Mouse (Mus musculus) MEL (cell line): ENCODE results near the gene Rsu1. TPM values are rescaled to one million over a fixed set of nuclear protein-coding genes. Genes with fewer than 3 reads are reported as not detected.

Experiments used
- DNase-seq: peaks from one replicate; pipeline ENCODE4 v3.0.0; 2011; ENCODE audit warnings: low read depth, low spot score
- H3K27ac ChIP-seq: 2 replicates; pipeline ENCODE4 v1.5.1; 2012; ENCODE audit warnings: low read depth, mild to moderate bottlenecking, control low read depth, low read length, moderate library complexity; ENCODE audit not compliant: control insufficient read depth
- H3K27me3 ChIP-seq, 2 experiments: fragments of 150-350 bp in 1 of 2; sonication (generic) in 1 of 2; 2 replicates each; pipeline ENCODE4 v1.6.1; 2012; ENCODE audit warnings: low read length in 2 of 2, mild to moderate bottlenecking in 2 of 2, improper control_type of control experiment in 1 of 2, moderate library complexity in 1 of 2; ENCODE audit not compliant: insufficient read depth in 2 of 2, control insufficient read depth in 1 of 2
- H3K36me3 ChIP-seq, 2 experiments: 2 replicates each; pipeline ENCODE4 v1.6.1; 2012 to 2014; ENCODE audit warnings: low read length in 2 of 2, improper control_type of control experiment in 1 of 2, inconsistent platforms in 1 of 2, mild to moderate bottlenecking in 1 of 2; ENCODE audit not compliant: insufficient read depth in 2 of 2, control insufficient read depth in 1 of 2
- H3K4me1 ChIP-seq, 2 experiments: fragments of 150-350 bp in 1 of 2; sonication (generic) in 1 of 2; 2 replicates each; pipeline ENCODE4 v1.6.1; 2012; ENCODE audit warnings: low read length in 2 of 2, improper control_type of control experiment in 1 of 2, mild to moderate bottlenecking in 1 of 2; ENCODE audit not compliant: insufficient read depth in 2 of 2, control insufficient read depth in 1 of 2
- H3K4me3 ChIP-seq, 2 experiments: fragments of 150-350 bp in 1 of 2; sonication (generic) in 1 of 2; 2 replicates each; pipeline ENCODE4 v1.5.1; 2012; ENCODE audit warnings: low read depth in 2 of 2, low read length in 2 of 2, mild to moderate bottlenecking in 2 of 2, moderate library complexity in 2 of 2, control low read depth in 1 of 2, improper control_type of control experiment in 1 of 2; ENCODE audit not compliant: control insufficient read depth in 1 of 2, insufficient read depth in 1 of 2
- H3K79me2 ChIP-seq: 2 replicates; pipeline ENCODE4 v1.6.1; 2012; ENCODE audit warnings: mild to moderate bottlenecking, low read length, moderate library complexity; ENCODE audit not compliant: control insufficient read depth, poor library complexity, insufficient read depth
- H3K9ac ChIP-seq: 2 replicates; pipeline ENCODE4 v1.6.1; 2012; ENCODE audit warnings: low read depth, mild to moderate bottlenecking, control low read depth, low read length, moderate library complexity; ENCODE audit not compliant: control insufficient read depth, poor library complexity, severe bottlenecking
- H3K9me3 ChIP-seq: fragments of 150-350 bp; sonication (generic); replicated peaks from 2 replicates; pipeline ENCODE4 v1.6.1; 2012; ENCODE audit warnings: mild to moderate bottlenecking, low read length, improper control_type of control experiment, moderate library complexity; ENCODE audit not compliant: insufficient read depth
- BHLHE40 ChIP-seq: IDR thresholded peaks from 2 replicates; pipeline ENCODE4 v1.6.1; 2012; ENCODE audit warnings: low read depth, mild to moderate bottlenecking, inconsistent platforms, low read length, improper control_type of control experiment, borderline replicate concordance
- CHD2 ChIP-seq: IDR thresholded peaks from 2 replicates; pipeline ENCODE4 v1.6.1; 2011; ENCODE audit warnings: low read length, improper control_type of control experiment
- ELF1 ChIP-seq: IDR thresholded peaks from 2 replicates; pipeline ENCODE4 v1.6.1; 2014; ENCODE audit warnings: low read depth, mild to moderate bottlenecking, inconsistent platforms, low read length, improper control_type of control experiment, moderate library complexity
- GABPA ChIP-seq: IDR thresholded peaks from 2 replicates; pipeline ENCODE4 v1.6.1; 2012; ENCODE audit warnings: low read depth, mild to moderate bottlenecking, inconsistent platforms, low read length, improper control_type of control experiment, moderate library complexity
- GATA1 ChIP-seq: IDR thresholded peaks from 2 replicates; pipeline ENCODE4 v1.6.1; 2011; ENCODE audit warnings: low read depth, low read length, improper control_type of control experiment
- HCFC1 ChIP-seq: IDR thresholded peaks from 2 replicates; pipeline ENCODE4 v1.6.1; 2012; ENCODE audit warnings: low read depth, mild to moderate bottlenecking, inconsistent platforms, low read length, improper control_type of control experiment, moderate library complexity
- JUND ChIP-seq: IDR thresholded peaks from 2 replicates; pipeline ENCODE4 v1.6.1; 2011; ENCODE audit warnings: low read depth, mild to moderate bottlenecking, improper control_type of control experiment, low read length
- MAFK ChIP-seq: IDR thresholded peaks from 2 replicates; pipeline ENCODE4 v1.6.1; 2011; ENCODE audit warnings: low read depth, mild to moderate bottlenecking, low read length, improper control_type of control experiment, borderline replicate concordance
- MEF2A ChIP-seq: IDR thresholded peaks from 2 replicates; pipeline ENCODE4 v1.6.1; 2014; ENCODE audit warnings: low read depth, mild to moderate bottlenecking, inconsistent platforms, low read length, improper control_type of control experiment; ENCODE audit not compliant: poor library complexity, insufficient replicate concordance, severe bottlenecking; ENCODE audit errors: extremely low read depth
- MXI1 ChIP-seq: IDR thresholded peaks from 2 replicates; pipeline ENCODE4 v1.6.1; 2011; ENCODE audit warnings: mild to moderate bottlenecking, low read depth, low read length, improper control_type of control experiment
- NELFE ChIP-seq: IDR thresholded peaks from 2 replicates; pipeline ENCODE4 v1.6.1; 2011; ENCODE audit warnings: low read depth, low read length, improper control_type of control experiment
- POLR2A ChIP-seq, 2 experiments: IDR thresholded peaks; 2 replicates each; pipeline ENCODE4 v1.6.1; 2011 to 2012; ENCODE audit warnings: low read length in 2 of 2, mild to moderate bottlenecking in 2 of 2, control low read depth in 1 of 2, improper control_type of control experiment in 1 of 2, low read depth in 1 of 2, moderate library complexity in 1 of 2; ENCODE audit not compliant: control insufficient read depth in 1 of 2, insufficient read depth in 1 of 2, poor library complexity in 1 of 2
- POLR2AphosphoS2 ChIP-seq: IDR thresholded peaks from 2 replicates; pipeline ENCODE4 v1.6.1; 2011; ENCODE audit warnings: low read length, improper control_type of control experiment
- RAD21 ChIP-seq: IDR thresholded peaks from 2 replicates; pipeline ENCODE4 v1.6.1; 2011; ENCODE audit warnings: mild to moderate bottlenecking, low read depth, low read length, improper control_type of control experiment
- RCOR1 ChIP-seq: IDR thresholded peaks from 2 replicates; pipeline ENCODE4 v1.6.1; 2012; ENCODE audit warnings: low read depth, mild to moderate bottlenecking, inconsistent platforms, low read length, improper control_type of control experiment
- SIN3A ChIP-seq: IDR thresholded peaks from 2 replicates; pipeline ENCODE4 v1.6.1; 2012; ENCODE audit warnings: low read length, improper control_type of control experiment, inconsistent platforms
- SMC3 ChIP-seq: IDR thresholded peaks from 2 replicates; pipeline ENCODE4 v1.6.1; 2011; ENCODE audit warnings: low read depth, low read length, improper control_type of control experiment
- TAL1 ChIP-seq: IDR thresholded peaks from 2 replicates; pipeline ENCODE4 v1.6.1; 2012; ENCODE audit warnings: mild to moderate bottlenecking, inconsistent platforms, low read length, moderate library complexity, mixed read lengths
- UBTF ChIP-seq: IDR thresholded peaks from 2 replicates; pipeline ENCODE4 v1.6.1; 2012; ENCODE audit warnings: low read depth, mild to moderate bottlenecking, inconsistent platforms, low read length, improper control_type of control experiment, moderate library complexity, borderline replicate concordance; ENCODE audit not compliant: insufficient read depth
- USF1 ChIP-seq: IDR thresholded peaks from 2 replicates; pipeline ENCODE4 v1.6.1; 2014; ENCODE audit warnings: low read depth, mild to moderate bottlenecking, inconsistent platforms, low read length, improper control_type of control experiment, moderate library complexity
- ZC3H11A ChIP-seq: IDR thresholded peaks from 2 replicates; pipeline ENCODE4 v1.6.1; 2012; ENCODE audit warnings: low read depth, mild to moderate bottlenecking, inconsistent platforms, low read length, improper control_type of control experiment
- ZKSCAN1 ChIP-seq: IDR thresholded peaks from 2 replicates; pipeline ENCODE4 v1.6.1; 2012; ENCODE audit warnings: low read depth, mild to moderate bottlenecking, inconsistent platforms, low read length, improper control_type of control experiment, moderate library complexity
- ZNF384 ChIP-seq: IDR thresholded peaks from 2 replicates; pipeline ENCODE4 v1.6.1; 2012; ENCODE audit warnings: low read depth, mild to moderate bottlenecking, inconsistent platforms, low read length, improper control_type of control experiment
- polyA plus RNA-seq, 2 experiments: library from polyadenylated mRNA; stranded (reverse) in 1 of 2; unstranded in 1 of 2; fragments of >175 nt in 1 of 2; fragments of >200 nt in 1 of 2; gene quantifications; 2 replicates each; pipeline versions ENCODE4 v1.2.1 to v1.2.4; 2012; ENCODE audit warnings: low replicate concordance in 2 of 2, low read depth in 1 of 2; ENCODE audit not compliant: insufficient read length in 2 of 2, insufficient read depth in 1 of 2, missing spikeins in 1 of 2
- total RNA-seq: library from RNA; depleted of rRNA; stranded (reverse); fragments of 300-350 nt; gene quantifications from 2 replicates; pipeline ENCODE4 v1.2.3, GENCODE M21; 2012

The Rsu1 gene
- total and polyA plus RNA-seq, 3 experiments: 58.1 to 81.9 TPM; not detected in 1

- TF ChIP-seq MEF2A (no peak), NELFE (no peak), POLR2AphosphoS2 (no peak), JUND (no peak), RCOR1 (no peak), UBTF (no peak), SMC3 (no peak), BHLHE40 (no peak)
- TF ChIP-seq, all 39 proteins: peak for 4
These were observed 46.7 kb downstream of the Rsu1 start (continued) for GRCm38 (mm10) chr2:13224546-13224945.

GRCm38 (mm10) chr2:13223451-13223850 is 47.8 kb downstream of the Rsu1 start:
- H3K27me3 ChIP-seq: no peaks in the 10 kb centered on the region
- H3K9me3 ChIP-seq: no peaks in the 10 kb centered on the region
- no peak for TF ChIP-seq MEF2A
- no peak for TF ChIP-seq POLR2A (IDR thresholded peaks at IDR 0.05; ENCODE audit: control insufficient read depth in 1 of 2, insufficient read depth in 1 of 2, low read depth in 1 of 2, low read length in 2 of 2, poor library complexity in 1 of 2)
- TF ChIP-seq MAFK: no peak
- no peak overlapping the region for H3K27ac ChIP-seq
- peaks cover 2 to 12% of the 10 kb centered on the region in 2 experiments; a peak in 3 of 4 replicates for H3K36me3 ChIP-seq
- H3K4me1 ChIP-seq: peaks cover 10 to 12% of the 10 kb centered on the region in 2 experiments
- H3K79me2 ChIP-seq: no peaks in the 10 kb centered on the region
- H3K9ac ChIP-seq: no peak overlapping the region
- H3K4me3 ChIP-seq: no peak overlapping the region
- DNase-seq: no peak

- no peak overlapping the region for H3K4me3 ChIP-seq
- no peak overlapping the region for H3K27ac ChIP-seq
- no peak overlapping the region for H3K9ac ChIP-seq
- no peaks in the 10 kb centered on the region for H3K9me3 ChIP-seq
- H3K36me3 ChIP-seq: peaks cover 2 to 5% of the 10 kb centered on the region in 2 experiments; a peak in 3 of 4 replicates
- no peaks in the 10 kb centered on the region for H3K27me3 ChIP-seq
- no peaks in the 10 kb centered on the region for H3K79me2 ChIP-seq
- TF ChIP-seq TAL1: no peak
- TF ChIP-seq MEF2A: no peak
- TF ChIP-seq UBTF: no peak
- TF ChIP-seq SMC3: no peak
- TF ChIP-seq ZKSCAN1: no peak
- DNase-seq: no peak
- peaks cover 5 to 8% of the 10 kb centered on the region in 2 experiments for H3K4me1 ChIP-seq
These were observed 51.1 kb downstream of the Rsu1 start for GRCm38 (mm10) chr2:13220141-13220540.

GRCm38 (mm10) chr2:13218112-13218511 is 53.1 kb downstream of the Rsu1 start:
- DNase-seq: no peak
- TF ChIP-seq UBTF (no peak), ELF1 (no peak), ZC3H11A (no peak), POLR2AphosphoS2 (no peak), USF1 (no peak), GATA1 (no peak), RAD21 (no peak), ZNF384 (no peak), BHLHE40 (no peak), POLR2A (IDR thresholded peaks at IDR 0.05; ENCODE audit: control insufficient read depth in 1 of 2, insufficient read depth in 1 of 2, low read depth in 1 of 2, low read length in 2 of 2, poor library complexity in 1 of 2) (no peak), MXI1 (no peak), CHD2 (no peak), SIN3A (no peak), HCFC1 (no peak), GABPA (no peak)

More at GRCm38 (mm10) chr2:13218112-13218511, 53.1 kb downstream of the Rsu1 start:
- H3K27me3 ChIP-seq: no peaks in the 10 kb centered on the region
- H3K27ac ChIP-seq: no peak overlapping the region
- H3K79me2 ChIP-seq: no peaks in the 10 kb centered on the region
- H3K4me1 ChIP-seq: no peaks in the 10 kb centered on the region
- H3K4me3 ChIP-seq: no peak overlapping the region
- H3K9me3 ChIP-seq: no peaks in the 10 kb centered on the region
- no peak overlapping the region for H3K9ac ChIP-seq
- peaks cover 0 to 2% of the 10 kb centered on the region in 2 experiments; a peak in 1 of 4 replicates for H3K36me3 ChIP-seq
